Mouse (Mus musculus): Measurements from ENCODE around the gene Mmrn2. TPM values are rescaled to one million over a fixed set of nuclear protein-coding genes. Genes with fewer than 3 reads are reported as not detected.
A peak's percentile ranks its signal among the peaks of the same experiment; 100 is the strongest.

The Mmrn2 gene
- total and polyA plus RNA-seq, 3 experiments, result 0.03 to 0.08 TPM; not detected in 1

- Histone ChIP-seq H3K27ac (ENCODE audit: control insufficient read depth, low read depth, low read length) (no peak overlapping the region), H3K4me3 (ENCODE audit: control insufficient read depth in 1 of 2, insufficient read depth in 1 of 2, low read depth in 2 of 2, low read length in 2 of 2) (no peak overlapping the region), H3K79me2 (ENCODE audit: control insufficient read depth, insufficient read depth, low read length, poor library complexity) (no peaks in the 10 kb centered on the region), H3K36me3 (ENCODE audit: control insufficient read depth in 1 of 2, insufficient read depth in 2 of 2, low read length in 2 of 2) (no peaks in the 10 kb centered on the region; a peak in 1 of 4 replicates), H3K4me1 (ENCODE audit: control insufficient read depth in 1 of 2, insufficient read depth in 2 of 2, low read length in 2 of 2) (no peaks in the 10 kb centered on the region), H3K9me3 (replicated peaks; ENCODE audit: insufficient read depth, low read length) (no peaks in the 10 kb centered on the region), H3K9ac (ENCODE audit: control insufficient read depth, low read depth, low read length, poor library complexity, severe bottlenecking) (no peak overlapping the region), H3K27me3 (ENCODE audit: control insufficient read depth in 1 of 2, insufficient read depth in 2 of 2, low read length in 2 of 2) (no peaks in the 10 kb centered on the region)
- no peak for DNase-seq (ENCODE audit: low read depth, low spot score)
- TF ChIP-seq CHD1 (IDR thresholded peaks at IDR 0.05; ENCODE audit: low read depth, low read length) (no peak), TBP (IDR thresholded peaks at IDR 0.05; ENCODE audit: low read depth, low read length) (no peak), MXI1 (IDR thresholded peaks at IDR 0.05; ENCODE audit: low read depth, low read length) (no peak), BHLHE40 (IDR thresholded peaks at IDR 0.05; ENCODE audit: borderline replicate concordance, low read depth, low read length) (no peak), USF2 (IDR thresholded peaks at IDR 0.05; ENCODE audit: borderline replicate concordance in 1 of 2, insufficient read depth in 1 of 2, low read depth in 1 of 2, low read length in 2 of 2) (no peak), SMC3 (IDR thresholded peaks at IDR 0.05; ENCODE audit: low read depth, low read length) (no peak), ETS1 (IDR thresholded peaks at IDR 0.05; ENCODE audit: low read depth, low read length) (no peak)
Measured at GRCm38 (mm10) chr14:34445348-34445747, 70.1 kb downstream of the Mmrn2 start.

- TF ChIP-seq CTCF (IDR thresholded peaks at IDR 0.05 in 2 of 3, conservative IDR thresholded peaks at IDR 0.05 in 1 of 3; ENCODE audit: control insufficient read depth in 1 of 3, insufficient read depth in 1 of 3, low read depth in 2 of 3, low read length in 3 of 3, poor library complexity in 1 of 3, severe bottlenecking in 1 of 3) (peak in 2 of 3 experiments; percentile 20 to 33; a peak in 3 of 6 replicates), GABPA (IDR thresholded peaks at IDR 0.05; ENCODE audit: low read depth, low read length) (no peak), USF1 (IDR thresholded peaks at IDR 0.05; ENCODE audit: low read depth, low read length) (no peak), SMC3 (IDR thresholded peaks at IDR 0.05; ENCODE audit: low read depth, low read length) (0 out of 2 replicates have a peak, but pooled peaks have one; percentile 17), ZC3H11A (IDR thresholded peaks at IDR 0.05; ENCODE audit: low read depth, low read length) (no peak), JUND (IDR thresholded peaks at IDR 0.05; ENCODE audit: low read depth, low read length) (no peak), KAT2A (conservative IDR thresholded peaks at IDR 0.05; ENCODE audit: low read depth, low read length) (no peak)
- Histone ChIP-seq H3K79me2 (ENCODE audit: control insufficient read depth, insufficient read depth, low read length, poor library complexity) (no peaks in the 10 kb centered on the region), H3K27me3 (ENCODE audit: control insufficient read depth in 1 of 2, insufficient read depth in 2 of 2, low read length in 2 of 2) (no peaks in the 10 kb centered on the region), H3K36me3 (ENCODE audit: control insufficient read depth in 1 of 2, insufficient read depth in 2 of 2, low read length in 2 of 2) (no peaks in the 10 kb centered on the region; a peak in 1 of 4 replicates), H3K27ac (ENCODE audit: control insufficient read depth, low read depth, low read length) (no peak overlapping the region), H3K9ac (ENCODE audit: control insufficient read depth, low read depth, low read length, poor library complexity, severe bottlenecking) (no peak overlapping the region), H3K9me3 (replicated peaks; ENCODE audit: insufficient read depth, low read length) (no peaks in the 10 kb centered on the region), H3K4me3 (ENCODE audit: control insufficient read depth in 1 of 2, insufficient read depth in 1 of 2, low read depth in 2 of 2, low read length in 2 of 2) (no peak overlapping the region), H3K4me1 (ENCODE audit: control insufficient read depth in 1 of 2, insufficient read depth in 2 of 2, low read length in 2 of 2) (no peaks in the 10 kb centered on the region)
- peak; percentile 21 for DNase-seq (ENCODE audit: low read depth, low spot score)
Measured at GRCm38 (mm10) chr14:34446624-34447023, 71.4 kb downstream of the Mmrn2 start.

- H3K4me3 ChIP-seq (ENCODE audit: control insufficient read depth in 1 of 2, insufficient read depth in 1 of 2, low read depth in 2 of 2, low read length in 2 of 2), result no peak overlapping the region
- H3K36me3 ChIP-seq (ENCODE audit: control insufficient read depth in 1 of 2, insufficient read depth in 2 of 2, low read length in 2 of 2), result no peaks in the 10 kb centered on the region; a peak in 1 of 4 replicates
- H3K4me1 ChIP-seq (ENCODE audit: control insufficient read depth in 1 of 2, insufficient read depth in 2 of 2, low read length in 2 of 2), result no peaks in the 10 kb centered on the region
- no peak overlapping the region for H3K9ac ChIP-seq (ENCODE audit: control insufficient read depth, low read depth, low read length, poor library complexity, severe bottlenecking)
- TF ChIP-seq ZMIZ1 (IDR thresholded peaks at IDR 0.05; ENCODE audit: low read depth, low read length) (no peak), MYC (IDR thresholded peaks at IDR 0.05; ENCODE audit: low read depth, low read length) (no peak), POLR2AphosphoS5 (IDR thresholded peaks at IDR 0.05; ENCODE audit: borderline replicate concordance, low read depth, low read length) (no peak), GATA1 (IDR thresholded peaks at IDR 0.05; ENCODE audit: low read depth, low read length) (no peak), POLR2A (IDR thresholded peaks at IDR 0.05; ENCODE audit: control insufficient read depth in 1 of 2, insufficient read depth in 1 of 2, low read depth in 1 of 2, low read length in 2 of 2, poor library complexity in 1 of 2) (no peak), USF2 (IDR thresholded peaks at IDR 0.05; ENCODE audit: borderline replicate concordance in 1 of 2, insufficient read depth in 1 of 2, low read depth in 1 of 2, low read length in 2 of 2) (no peak), TAL1 (IDR thresholded peaks at IDR 0.05; ENCODE audit: low read length) (no peak), SIN3A (IDR thresholded peaks at IDR 0.05; ENCODE audit: low read length) (no peak), JUND (IDR thresholded peaks at IDR 0.05; ENCODE audit: low read depth, low read length) (no peak), BHLHE40 (IDR thresholded peaks at IDR 0.05; ENCODE audit: borderline replicate concordance, low read depth, low read length) (no peak), RCOR1 (IDR thresholded peaks at IDR 0.05; ENCODE audit: low read depth, low read length) (no peak)
- DNase-seq (ENCODE audit: low read depth, low spot score), result peak; percentile 37
- H3K27me3 ChIP-seq (ENCODE audit: control insufficient read depth in 1 of 2, insufficient read depth in 2 of 2, low read length in 2 of 2), result no peaks in the 10 kb centered on the region
- no peaks in the 10 kb centered on the region for H3K79me2 ChIP-seq (ENCODE audit: control insufficient read depth, insufficient read depth, low read length, poor library complexity)
- H3K9me3 ChIP-seq (replicated peaks; ENCODE audit: insufficient read depth, low read length), result no peaks in the 10 kb centered on the region
- no peak overlapping the region for H3K27ac ChIP-seq (ENCODE audit: control insufficient read depth, low read depth, low read length)
Measured at GRCm38 (mm10) chr14:34447659-34448058, 72.4 kb downstream of the Mmrn2 start.
